Mouse (Mus musculus) thymus, adult 2 months (tissue): ENCODE measurements at regions not wholly inside any gene's neighbourhood (a gene's known extent, or its start where the extent isn't known, plus 50 kb on each side); places are given as distances from the start of the nearest gene placed in this dataset.

Experiments used
- DNase-seq: peaks from one replicate; pipeline ENCODE4 v3.0.0; 2021
- H3K27ac ChIP-seq: fragments of 200-500 bp; 2 replicates; pipeline ENCODE4 v1.5.1; 2012; ENCODE audit warnings: low read length, control low read depth; ENCODE audit not compliant: control insufficient read depth, insufficient read depth
- H3K27me3 ChIP-seq: fragments of 200-500 bp; 2 replicates; pipeline ENCODE4 v1.6.1; 2012; ENCODE audit warnings: mild to moderate bottlenecking, low read length, moderate library complexity, mixed read lengths; ENCODE audit not compliant: control insufficient read depth, insufficient read depth
- H3K36me3 ChIP-seq: fragments of 200-500 bp; 2 replicates; pipeline ENCODE4 v1.6.1; 2012; ENCODE audit warnings: mild to moderate bottlenecking, low read length, moderate library complexity; ENCODE audit not compliant: control insufficient read depth, insufficient read depth
- H3K4me1 ChIP-seq: fragments of 200-500 bp; replicated peaks from 2 replicates; pipeline ENCODE4 v1.6.1; 2012; ENCODE audit warnings: low read length; ENCODE audit not compliant: control insufficient read depth, insufficient read depth
- H3K4me3 ChIP-seq: fragments of 200-500 bp; 2 replicates; pipeline ENCODE4 v1.5.1; 2012; ENCODE audit warnings: mild to moderate bottlenecking, low read length, control low read depth, moderate library complexity; ENCODE audit not compliant: control insufficient read depth, insufficient read depth
- CTCF ChIP-seq: fragments of 200-500 bp; IDR thresholded peaks from 2 replicates; pipeline ENCODE4 v1.5.1; 2012; ENCODE audit warnings: mild to moderate bottlenecking, control low read depth, low read length, moderate library complexity, borderline replicate concordance; ENCODE audit not compliant: control insufficient read depth, poor library complexity, insufficient read depth; ENCODE audit errors: extremely low read depth
- POLR2A ChIP-seq: fragments of 200-500 bp; IDR thresholded peaks from 2 replicates; pipeline ENCODE4 v1.6.1; 2012; ENCODE audit warnings: mild to moderate bottlenecking, low read length, control low read depth, moderate library complexity; ENCODE audit not compliant: control insufficient read depth, poor library complexity, insufficient read depth; ENCODE audit errors: extremely low read depth
- WGBS: fragments of 180-500 bp; shearing (Covaris S2); methylation state at CpG from one replicate; pipeline ENCODE4 v1.1.7; 2018; 5-methylcytosine and 5-hydroxymethylcytosine counted together

- no peak overlapping the region for H3K4me3 ChIP-seq
- H3K36me3 ChIP-seq, result no peaks in the 10 kb centered on the region
- H3K4me1 ChIP-seq, result no peaks in the 10 kb centered on the region
- H3K27me3 ChIP-seq, result no peaks in the 10 kb centered on the region
- no peak overlapping the region for H3K27ac ChIP-seq
- TF ChIP-seq CTCF, result no peak
- TF ChIP-seq POLR2A, result no peak
- no peak for DNase-seq
Measured at GRCm38 (mm10) chr12:16222205-16222604, 388.6 kb downstream of the Lpin1 start.

GRCm38 (mm10) chr12:16221142-16221541 is 389.6 kb downstream of the Lpin1 start:
- DNase-seq, result no peak
- H3K27ac ChIP-seq, result no peak overlapping the region
- TF ChIP-seq CTCF (no peak), POLR2A (no peak)
- WGBS, result 92% methylated on average over 1 of the region's 1 CpGs
- no peaks in the 10 kb centered on the region for H3K4me1 ChIP-seq
- H3K4me3 ChIP-seq, result no peak overlapping the region
- H3K27me3 ChIP-seq, result no peaks in the 10 kb centered on the region
- no peaks in the 10 kb centered on the region for H3K36me3 ChIP-seq

GRCm38 (mm10) chr12:16220561-16220960 is 390.2 kb downstream of the Lpin1 start:
- 97% methylated on average over 3 of the region's 3 CpGs for WGBS
- DNase-seq, result no peak
- H3K4me3 ChIP-seq, result no peak overlapping the region
- no peaks in the 10 kb centered on the region for H3K4me1 ChIP-seq
- no peaks in the 10 kb centered on the region for H3K27me3 ChIP-seq
- H3K36me3 ChIP-seq, result no peaks in the 10 kb centered on the region
- TF ChIP-seq POLR2A (no peak), CTCF (no peak)
- H3K27ac ChIP-seq, result no peak overlapping the region

- TF ChIP-seq CTCF, result no peak
- TF ChIP-seq POLR2A, result no peak
- H3K4me1 ChIP-seq, result no peaks in the 10 kb centered on the region
- H3K4me3 ChIP-seq, result no peak overlapping the region
- 98% methylated on average over 4 of the region's 4 CpGs for WGBS
- no peak overlapping the region for H3K27ac ChIP-seq
- no peaks in the 10 kb centered on the region for H3K36me3 ChIP-seq
- H3K27me3 ChIP-seq, result no peaks in the 10 kb centered on the region
- no peak for DNase-seq
Measured at GRCm38 (mm10) chr12:16218906-16219305, 391.9 kb downstream of the Lpin1 start.

GRCm38 (mm10) chr12:16210553-16210952 is 393.8 kb upstream of the Trib2 start:
- DNase-seq, result no peak
- no peak for TF ChIP-seq POLR2A
- no peak for TF ChIP-seq CTCF
- Histone ChIP-seq H3K27ac (no peak overlapping the region), H3K27me3 (no peaks in the 10 kb centered on the region), H3K36me3 (no peaks in the 10 kb centered on the region), H3K4me3 (no peak overlapping the region), H3K4me1 (no peaks in the 10 kb centered on the region)
- whole genome bisulfite sequencing, result 27% methylated on average over 4 of the region's 4 CpGs

GRCm38 (mm10) chr12:16210111-16210510 is 393.4 kb upstream of the Trib2 start:
- Histone ChIP-seq H3K4me3 (no peak overlapping the region), H3K27me3 (no peaks in the 10 kb centered on the region), H3K36me3 (no peaks in the 10 kb centered on the region), H3K27ac (no peak overlapping the region), H3K4me1 (no peaks in the 10 kb centered on the region)
- DNase-seq, result no peak
- no peak for TF ChIP-seq CTCF
- 91% methylated on average over 2 of the region's 2 CpGs for WGBS

- Histone ChIP-seq H3K4me3 (no peak overlapping the region), H3K27me3 (no peaks in the 10 kb centered on the region), H3K27ac (no peak overlapping the region), H3K36me3 (no peaks in the 10 kb centered on the region), H3K4me1 (no peaks in the 10 kb centered on the region)
- DNase-seq, result no peak
- TF ChIP-seq POLR2A, result no peak
- no peak for TF ChIP-seq CTCF
- 98% methylated on average over 4 of the region's 4 CpGs for WGBS
Measured at GRCm38 (mm10) chr12:16204941-16205340, 388.2 kb upstream of the Trib2 start.
